Mouse (Mus musculus) mature B cell (primary cell): ENCODE measurements around the gene Sf3a1.

Experiments used
- in situ Hi-C: fragments of 300-500 bp; cut with MboI; formaldehyde crosslinking; loops from 2 replicates; pipeline ENCODE4 v1.14.3; 2019

Gene Sf3a1

GRCm38 (mm10) chr11:4216248-4217000 lies 56.3 kb downstream of the Sf3a1 start:
- in situ Hi-C loops: loop anchor here (5.0 kb wide), 1 partner anchor 41 kb away; the partner anchor contains the start of gene Lif

GRCm38 (mm10) chr11:4217914-4218629 lies 57.9 kb downstream of the Sf3a1 start, which contains the start of gene Castor1:
Castor1 (plus strand) TSS chr11:4218225.
- in situ Hi-C loops: loop anchor here (5.0 kb wide), 1 partner anchor 39 kb away; the partner anchor contains the start of gene Lif

GRCm38 (mm10) chr11:4218637-4219036 lies 58.5 kb downstream of the Sf3a1 start:
- in situ Hi-C loops: loop anchor here (5.0 kb wide), 1 partner anchor 39 kb away; the partner anchor contains the start of gene Lif

- in situ Hi-C loops: loop anchor here (5.0 kb wide), 1 partner anchor 38 kb away; the partner anchor contains the start of gene Lif
These were observed 59.2 kb downstream of the Sf3a1 start for GRCm38 (mm10) chr11:4219317-4219751.

- in situ Hi-C loops: loop anchor here (5.0 kb wide), 1 partner anchor 37 kb away; the partner anchor contains the start of gene Lif
These were observed 59.8 kb downstream of the Sf3a1 start for GRCm38 (mm10) chr11:4219908-4220307.

- in situ Hi-C loops: no loop called here
These were observed 60.6 kb downstream of the Sf3a1 start for GRCm38 (mm10) chr11:4220443-4221400.

GRCm38 (mm10) chr11:4222046-4222950 lies 62.1 kb downstream of the Sf3a1 start:
- in situ Hi-C loops: no loop called here

- in situ Hi-C loops: no loop called here
These were observed 63.4 kb downstream of the Sf3a1 start for GRCm38 (mm10) chr11:4223393-4224188.

- in situ Hi-C loops: no loop called here
These were observed 64.1 kb downstream of the Sf3a1 start for GRCm38 (mm10) chr11:4224223-4224622.

GRCm38 (mm10) chr11:4226569-4227325 lies 66.6 kb downstream of the Sf3a1 start:
- in situ Hi-C loops: no loop called here

- in situ Hi-C loops: no loop called here
These were observed 68.3 kb downstream of the Sf3a1 start for GRCm38 (mm10) chr11:4228463-4228862.

GRCm38 (mm10) chr11:4229841-4230240 lies 69.7 kb downstream of the Sf3a1 start:
- in situ Hi-C loops: no loop called here

GRCm38 (mm10) chr11:4231435-4231834 lies 71.3 kb downstream of the Sf3a1 start:
- in situ Hi-C loops: no loop called here
